Mouse (Mus musculus) erythroblast, embryonic 14.5 days (primary cell): Measurements from ENCODE around the gene Olfr194.

Experiments
- GATA1 ChIP-seq: IDR thresholded peaks from 2 replicates; pipeline ENCODE4 v1.6.1; 2012; ENCODE audit warnings: low read length, inconsistent platforms, mixed read lengths
- TAL1 ChIP-seq: IDR thresholded peaks from 3 replicates; pipeline ENCODE4 v1.6.1; 2012; ENCODE audit warnings: low read length, inconsistent platforms, mixed read lengths

- TF ChIP-seq TAL1: no peak
- no peak for TF ChIP-seq GATA1
Measured at GRCm38 (mm10) chr16:59111781-59112180, 9.1 kb downstream of the Olfr194 start, which contains the start of gene Olfr193.
